Mouse (Mus musculus) embryonic facial prominence, embryonic 10.5 days (tissue): ENCODE results near the gene Ldhd. TPM values are rescaled to one million over a fixed set of nuclear protein-coding genes. Genes with fewer than 3 reads are reported as not detected.

Source experiments
- DNase-seq: peaks from one replicate; pipeline ENCODE4 v3.0.0-alpha.2; 2017; ENCODE audit warnings: low spot score
- H3K27ac ChIP-seq: fragments of 300-500 bp; sonication (generic); replicated peaks from 2 replicates; pipeline ENCODE4 v1.5.1; 2016; ENCODE audit warnings: mild to moderate bottlenecking
- H3K27me3 ChIP-seq: fragments of 300-500 bp; sonication (generic); replicated peaks from 2 replicates; pipeline ENCODE4 v1.6.1; 2016; ENCODE audit warnings: low read depth, mild to moderate bottlenecking; ENCODE audit not compliant: poor library complexity, severe bottlenecking
- H3K36me3 ChIP-seq: fragments of 300-500 bp; sonication (generic); replicated peaks from 2 replicates; pipeline ENCODE4 v1.6.1; 2016; ENCODE audit warnings: mild to moderate bottlenecking, moderate library complexity
- H3K4me1 ChIP-seq: fragments of 300-500 bp; sonication (generic); 2 replicates; pipeline ENCODE4 v1.6.1; 2016
- H3K4me3 ChIP-seq: fragments of 300-500 bp; sonication (generic); 2 replicates; pipeline ENCODE4 v1.5.1; 2016; ENCODE audit warnings: mild to moderate bottlenecking, moderate library complexity
- H3K9me3 ChIP-seq: fragments of 300-500 bp; sonication (generic); 2 replicates; pipeline ENCODE4 v1.6.1; 2016; ENCODE audit warnings: mild to moderate bottlenecking
- WGBS: fragments of 180-500 bp; shearing (Covaris S2); methylation state at CpG from one replicate; pipeline ENCODE4 v1.1.7; 2016; 5-methylcytosine and 5-hydroxymethylcytosine counted together
- polyA plus RNA-seq: library from polyadenylated mRNA; unstranded; fragments of >200 nt; fragmentation: Nextera tagmentation; extraction: Ambion mirVana; gene quantifications from 2 replicates; pipeline ENCODE4 v1.2.1, GENCODE M21; 2016

The Ldhd gene
- polyA plus RNA-seq, 1 experiment from 2014 or later = 0.25 TPM

DNA sequence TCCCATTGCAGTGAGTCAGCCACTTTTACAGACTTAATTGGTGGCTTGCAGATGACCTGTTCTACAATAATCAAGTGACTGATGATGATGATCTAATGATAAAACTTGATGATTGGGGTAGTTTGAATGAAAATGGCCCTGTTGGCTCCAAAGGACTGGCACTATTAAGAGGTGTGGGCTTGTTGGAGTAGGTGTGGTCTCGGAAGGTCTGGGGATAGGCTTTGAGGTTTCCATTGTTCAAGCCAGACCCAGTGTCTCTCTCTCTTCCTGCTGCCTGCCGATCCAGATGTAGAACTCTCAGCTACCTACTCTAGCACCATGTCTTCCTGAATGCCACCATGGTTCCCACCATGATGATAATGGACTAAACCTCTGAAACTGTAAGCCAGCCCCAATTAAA is 41.8 kb downstream of the Ldhd start:
- WGBS = 88% methylated on average over 2 of the region's 2 CpGs
- Histone ChIP-seq H3K9me3 (no peaks in the 10 kb centered on the region), H3K36me3 (peaks cover 25% of the 10 kb centered on the region), H3K27ac (no peak overlapping the region), H3K27me3 (no peaks in the 10 kb centered on the region), H3K4me1 (peaks cover 4% of the 10 kb centered on the region), H3K4me3 (no peak overlapping the region)
- DNase-seq = no peak

DNA sequence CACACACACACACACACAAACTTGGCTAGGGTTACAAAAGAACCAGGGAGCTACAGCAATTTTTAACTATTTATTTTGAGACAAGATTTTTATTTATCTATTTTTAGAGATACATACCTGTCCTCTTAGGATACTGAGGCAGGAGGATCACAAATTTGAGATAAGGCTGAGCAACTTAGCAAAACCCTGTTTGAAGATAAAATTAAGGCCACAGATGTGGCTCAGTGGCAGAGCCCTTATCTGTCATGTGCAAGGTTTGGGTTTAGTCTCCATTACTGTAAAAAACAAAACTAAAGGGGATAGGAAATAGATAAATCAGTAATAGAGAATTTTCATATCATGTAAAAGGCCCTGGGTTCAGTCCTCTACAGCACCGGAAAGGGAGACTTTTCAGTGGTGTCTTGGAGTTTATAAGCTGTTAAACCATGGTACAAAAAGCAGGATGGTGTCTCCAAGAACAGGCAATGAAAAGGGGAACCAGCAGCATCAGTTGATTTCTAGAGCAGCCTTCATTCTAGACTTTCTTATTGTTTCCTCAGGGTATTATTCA is 42.6 kb downstream of the Ldhd start:
- 94% methylated on average over 1 of the region's 1 CpGs for WGBS
- Histone ChIP-seq H3K9me3 (no peaks in the 10 kb centered on the region), H3K4me3 (no peak overlapping the region), H3K27ac (no peak overlapping the region), H3K4me1 (no peaks in the 10 kb centered on the region), H3K36me3 (peaks cover 29% of the 10 kb centered on the region), H3K27me3 (no peaks in the 10 kb centered on the region)
- DNase-seq = no peak

DNA sequence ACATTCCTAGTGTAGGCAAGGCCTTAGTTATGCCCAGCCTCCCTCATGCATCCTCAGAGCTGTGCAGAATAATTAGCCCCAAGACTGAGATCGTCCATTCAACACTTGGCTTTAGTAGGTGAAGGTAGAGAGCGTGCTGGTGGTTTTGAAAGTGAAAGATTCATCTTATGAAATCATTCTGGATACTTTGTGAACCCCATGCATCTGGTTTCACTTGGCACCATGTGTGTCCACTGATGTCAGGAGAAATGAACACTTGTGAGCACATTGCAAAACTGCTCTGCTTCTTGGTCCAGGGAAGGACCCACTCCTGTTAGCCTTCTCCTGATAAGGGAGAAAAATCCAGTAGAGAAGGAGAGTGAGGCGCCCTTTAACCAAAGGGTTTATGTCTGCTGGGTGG is 45.2 kb downstream of the Ldhd start:
- Histone ChIP-seq H3K4me3 (no peak overlapping the region), H3K9me3 (no peaks in the 10 kb centered on the region), H3K36me3 (peaks cover 35% of the 10 kb centered on the region), H3K4me1 (no peaks in the 10 kb centered on the region), H3K27me3 (no peaks in the 10 kb centered on the region), H3K27ac (no peak overlapping the region)
- no peak for DNase-seq
- WGBS = 96% methylated on average over 3 of the region's 3 CpGs

DNA sequence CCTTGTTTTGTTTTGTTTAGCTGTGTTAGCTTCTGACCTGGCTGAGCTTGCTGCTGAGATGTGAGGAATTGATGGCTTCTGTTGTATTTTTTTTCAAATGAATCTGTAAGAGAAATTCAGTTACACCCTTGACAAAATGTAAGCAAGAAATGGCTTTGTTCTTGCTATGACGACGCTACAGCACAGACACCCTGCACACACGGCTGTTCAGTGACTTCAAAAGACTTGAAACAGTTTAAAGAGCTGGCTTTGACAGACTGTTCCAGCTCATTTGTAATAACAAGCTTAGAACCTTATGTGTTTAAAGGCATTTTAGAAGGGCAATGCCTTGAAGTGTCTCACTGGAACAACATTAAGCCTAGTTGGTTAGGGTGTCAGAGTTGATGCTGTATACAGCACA is 47.8 kb downstream of the Ldhd start:
- Histone ChIP-seq H3K9me3 (no peaks in the 10 kb centered on the region), H3K27me3 (no peaks in the 10 kb centered on the region), H3K4me3 (no peak overlapping the region), H3K36me3 (peaks cover 53% of the 10 kb centered on the region), H3K27ac (no peak overlapping the region), H3K4me1 (no peaks in the 10 kb centered on the region; the same call in 1 of the 2 replicates)
- WGBS = 90% methylated on average over 3 of the region's 3 CpGs
- no peak for DNase-seq

DNA sequence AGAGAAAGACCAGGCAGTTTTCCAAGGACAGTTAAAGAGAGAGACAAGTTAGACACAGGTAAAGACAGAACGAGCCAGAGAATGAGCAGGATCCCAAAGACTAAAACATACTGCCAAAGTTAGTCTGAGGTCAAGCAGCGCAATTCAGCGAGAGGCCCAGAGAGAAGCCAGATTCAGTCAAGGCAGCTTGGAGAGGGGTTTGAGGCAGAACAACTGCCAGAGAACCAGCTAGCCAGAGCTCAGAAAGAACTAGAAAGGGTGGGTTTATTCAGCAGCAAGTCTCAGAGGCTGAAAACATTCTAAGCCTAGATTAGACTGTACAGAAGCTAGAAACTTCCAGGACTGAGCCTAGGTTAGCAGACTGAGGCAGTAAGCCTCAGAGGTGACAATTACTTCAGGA is 49.9 kb downstream of the Ldhd start:
- H3K9me3 ChIP-seq = no peaks in the 10 kb centered on the region
- DNase-seq = no peak
- H3K4me3 ChIP-seq = no peak overlapping the region
- no peaks in the 10 kb centered on the region; the same call in 1 of the 2 replicates for H3K4me1 ChIP-seq
- peaks cover 72% of the 10 kb centered on the region for H3K36me3 ChIP-seq
- 89% methylated on average over 3 of the region's 3 CpGs for WGBS
- no peak overlapping the region for H3K27ac ChIP-seq
- H3K27me3 ChIP-seq = no peaks in the 10 kb centered on the region

DNA sequence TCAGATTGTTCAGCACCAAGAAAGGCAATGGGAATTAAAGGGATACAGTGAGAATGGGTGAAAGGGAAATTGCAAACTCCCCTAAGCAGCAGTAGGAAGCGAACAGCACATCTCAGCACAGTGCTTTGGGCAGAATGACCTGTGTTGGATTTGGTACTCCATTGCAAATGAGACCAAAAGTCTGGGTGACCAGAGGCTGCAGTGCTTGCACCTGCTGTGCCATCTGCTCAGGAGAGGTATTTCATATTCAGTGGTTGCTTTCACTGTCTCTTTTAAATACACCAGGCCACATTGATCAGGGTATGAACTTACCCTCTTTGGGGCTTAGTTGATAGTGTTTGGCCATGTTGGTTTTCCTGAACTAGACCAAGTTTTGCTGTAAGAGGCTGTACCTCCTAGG is 50.9 kb downstream of the Ldhd start:
- no peaks in the 10 kb centered on the region; the same call in 1 of the 2 replicates for H3K4me1 ChIP-seq
- 94% methylated on average over 1 of the region's 1 CpGs for WGBS
- no peaks in the 10 kb centered on the region for H3K9me3 ChIP-seq
- no peak overlapping the region for H3K4me3 ChIP-seq
- DNase-seq = no peak
- peaks cover 79% of the 10 kb centered on the region for H3K36me3 ChIP-seq
- no peaks in the 10 kb centered on the region for H3K27me3 ChIP-seq
- no peak overlapping the region for H3K27ac ChIP-seq

DNA sequence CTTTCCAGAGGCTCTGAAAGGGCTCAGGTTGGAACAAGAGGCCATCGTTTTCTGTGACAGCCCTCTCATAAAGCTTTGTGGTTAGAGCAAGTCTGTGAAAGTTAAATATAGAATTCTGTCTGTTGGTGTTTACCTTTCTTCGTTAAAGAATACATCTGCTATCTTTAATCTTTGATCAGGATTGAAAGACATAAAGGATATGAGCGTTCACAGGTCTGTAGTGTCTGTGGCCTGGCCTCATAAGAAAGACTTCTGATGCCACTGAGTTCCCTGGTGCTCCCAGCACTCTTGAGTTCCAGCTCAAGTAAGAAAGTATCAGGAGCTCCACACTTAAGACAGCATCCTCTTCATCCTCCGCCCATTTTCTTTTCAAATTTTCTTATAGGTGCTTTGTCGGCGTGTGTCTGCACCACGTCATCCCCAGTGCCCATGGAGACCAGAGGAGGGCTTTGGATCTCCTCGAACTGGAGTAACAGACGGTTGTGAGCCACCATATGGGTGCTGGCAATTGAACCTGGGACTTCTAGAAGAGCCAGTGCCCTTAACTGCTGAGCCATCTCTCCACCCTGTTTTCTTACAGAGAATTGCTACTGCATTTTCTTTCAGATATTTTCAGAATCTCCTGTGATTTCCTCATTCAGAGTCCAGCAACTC is 52.2 kb downstream of the Ldhd start:
- Histone ChIP-seq H3K4me1 (peaks cover 7% of the 10 kb centered on the region), H3K27ac (no peak overlapping the region), H3K4me3 (no peak overlapping the region), H3K9me3 (no peaks in the 10 kb centered on the region), H3K36me3 (peaks cover 78% of the 10 kb centered on the region), H3K27me3 (no peaks in the 10 kb centered on the region)
- no peak for DNase-seq
- WGBS = 94% methylated on average over 9 of the region's 9 CpGs

DNA sequence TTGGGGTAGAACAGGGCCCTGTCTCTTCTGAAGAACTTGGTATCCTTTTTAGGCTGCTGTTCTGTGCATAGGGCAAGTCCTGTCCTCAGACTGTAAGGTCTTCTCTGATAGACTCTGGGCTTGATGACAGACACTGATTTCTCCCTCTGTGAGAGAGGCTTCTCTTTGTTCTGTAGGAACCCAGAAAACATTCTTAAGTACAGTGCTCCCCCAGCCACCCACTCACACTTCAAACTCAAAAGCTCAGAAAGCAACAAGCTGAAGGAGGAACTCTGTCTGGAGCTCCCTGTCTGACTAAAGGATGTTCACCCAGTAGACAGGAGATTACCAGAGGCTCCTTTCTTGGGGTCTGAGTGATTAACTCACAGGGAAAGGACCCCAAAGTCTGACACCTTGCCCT is 53.7 kb downstream of the Ldhd start:
- Histone ChIP-seq H3K27me3 (no peaks in the 10 kb centered on the region), H3K4me3 (no peak overlapping the region), H3K9me3 (no peaks in the 10 kb centered on the region), H3K36me3 (peaks cover 63% of the 10 kb centered on the region), H3K4me1 (peaks cover 22% of the 10 kb centered on the region), H3K27ac (no peak overlapping the region)
- DNase-seq = no peak

DNA sequence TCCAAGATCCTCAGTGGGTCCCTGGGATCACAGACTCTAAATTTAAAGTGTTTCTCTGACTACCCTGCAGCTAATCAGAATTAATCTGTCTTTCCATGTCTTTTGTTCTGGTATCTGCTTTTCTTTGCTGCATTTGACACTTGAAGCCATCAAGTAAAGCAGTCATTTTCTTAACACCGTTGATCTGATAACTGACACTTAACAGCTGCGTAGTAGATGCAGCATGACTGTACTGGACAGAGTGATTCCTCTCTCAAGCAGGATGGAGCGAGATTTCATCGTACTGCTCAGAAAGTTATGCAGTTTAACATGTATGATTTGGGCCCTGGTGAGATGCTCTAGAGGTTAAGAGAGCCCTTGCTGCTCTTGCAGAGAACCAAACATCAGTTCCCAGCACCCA is 54.7 kb downstream of the Ldhd start:
- H3K36me3 ChIP-seq = peaks cover 56% of the 10 kb centered on the region
- H3K9me3 ChIP-seq = no peaks in the 10 kb centered on the region
- H3K4me1 ChIP-seq = peaks cover 22% of the 10 kb centered on the region
- no peak for DNase-seq
- 92% methylated on average over 4 of the region's 4 CpGs for WGBS
- no peak overlapping the region for H3K27ac ChIP-seq
- no peaks in the 10 kb centered on the region for H3K27me3 ChIP-seq
- no peak overlapping the region for H3K4me3 ChIP-seq

DNA sequence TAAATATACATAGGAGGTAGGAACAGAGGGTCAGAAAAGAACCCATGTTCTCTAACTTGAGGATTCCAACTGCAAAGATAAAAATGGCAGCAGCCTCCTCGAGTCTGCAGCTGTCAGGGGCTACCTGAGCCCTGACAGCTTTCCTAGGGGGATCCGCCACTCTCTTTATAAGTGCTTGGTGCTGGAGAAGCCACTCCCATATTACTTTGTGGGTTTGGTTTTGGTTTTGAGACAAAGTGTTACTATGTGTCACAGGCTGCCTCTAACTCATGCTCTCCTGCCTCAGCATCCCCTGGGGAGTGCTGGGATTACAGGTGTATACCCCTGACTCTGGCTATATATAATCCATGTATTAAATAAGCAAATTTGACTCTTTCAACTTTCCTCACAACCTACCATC is 56.2 kb downstream of the Ldhd start:
- no peak for DNase-seq
- WGBS = 83% methylated on average over 2 of the region's 2 CpGs
- Histone ChIP-seq H3K27me3 (no peaks in the 10 kb centered on the region), H3K9me3 (no peaks in the 10 kb centered on the region), H3K36me3 (peaks cover 49% of the 10 kb centered on the region), H3K4me3 (no peak overlapping the region), H3K27ac (no peak overlapping the region), H3K4me1 (peaks cover 29% of the 10 kb centered on the region)

Other genes starting within 250 kb of the Ldhd start
- gene Fa2h, start 236.6 kb downstream of the Ldhd start, polyA plus RNA-seq = 0.09 TPM in 1 of 2 replicates, not detected in the other
- 5.4 and 6.6 TPM in 2 replicates for gene Wdr59, start 108.3 kb downstream of the Ldhd start, polyA plus RNA-seq
- gene Znrf1, start 94.3 kb downstream of the Ldhd start, polyA plus RNA-seq = 32.0 and 36.3 TPM in 2 replicates
- 20.2 and 20.9 TPM in 2 replicates for gene Zfp1, start 13.0 kb upstream of the Ldhd start, polyA plus RNA-seq
- not detected in 2 replicates for gene Ctrb1, start 60.6 kb upstream of the Ldhd start, polyA plus RNA-seq
- 61.1 and 62.4 TPM in 2 replicates for gene Bcar1, start 113.4 kb upstream of the Ldhd start, polyA plus RNA-seq
- gene Cfdp1, start 223.9 kb upstream of the Ldhd start, polyA plus RNA-seq = 225 and 237 TPM in 2 replicates
- gene Tmem170, start 246.4 kb upstream of the Ldhd start, polyA plus RNA-seq = 10.5 and 11.0 TPM in 2 replicates